Mouse (Mus musculus): Measurements from ENCODE around the gene Gtsf1.

GRCm38 (mm10) chr15:103378665-103379356 is 51.5 kb downstream of the Gtsf1 start:
- TF ChIP-seq POLR2A (IDR thresholded peaks at IDR 0.05; ENCODE audit: insufficient read length, low read depth) (no peak), MYOD1 (IDR thresholded peaks at IDR 0.05; ENCODE audit: control insufficient read depth in 1 of 3, insufficient read length in 2 of 3, low read depth in 2 of 3) (no peak), MYOG (IDR thresholded peaks at IDR 0.05; ENCODE audit: control insufficient read depth in 1 of 3, insufficient read depth in 1 of 3, insufficient read length in 2 of 3, low read depth in 2 of 3) (no peak), CEBPB (IDR thresholded peaks at IDR 0.05; ENCODE audit: insufficient read depth, poor library complexity, severe bottlenecking) (no peak)
